Mouse (Mus musculus) thymus, postnatal 25 days (tissue): ENCODE data around the gene Gm43518.
A peak's percentile ranks its signal among the peaks of the same experiment; 100 is the strongest.

Source experiments
- DNase-seq: peaks from one replicate; pipeline ENCODE4 v3.0.0; 2022

Gm43518 gene

GRCm38 (mm10) chr5:123933957-123934591 is 6.9 kb downstream of the Gm43518 start:
- no peak for DNase-seq

- DNase-seq, result no peak
Observed at GRCm38 (mm10) chr5:123935931-123936330, 8.7 kb downstream of the Gm43518 start.

- no peak for DNase-seq
Observed at GRCm38 (mm10) chr5:123938479-123938878, 11.3 kb downstream of the Gm43518 start.

- no peak for DNase-seq
Observed at GRCm38 (mm10) chr5:123946546-123946945, 19.3 kb downstream of the Gm43518 start.

- peak; percentile 10 for DNase-seq
Observed at GRCm38 (mm10) chr5:123947041-123947761, 20.0 kb downstream of the Gm43518 start.

GRCm38 (mm10) chr5:123952365-123953045 is 25.3 kb downstream of the Gm43518 start:
- DNase-seq, result no peak

GRCm38 (mm10) chr5:123957213-123957612 is 30.0 kb downstream of the Gm43518 start:
- no peak for DNase-seq

- DNase-seq, result no peak
Observed at GRCm38 (mm10) chr5:123959018-123959417, 31.8 kb downstream of the Gm43518 start.

GRCm38 (mm10) chr5:123960129-123960528 is 32.9 kb downstream of the Gm43518 start:
- no peak for DNase-seq

GRCm38 (mm10) chr5:123961046-123961445 is 33.8 kb downstream of the Gm43518 start:
- no peak for DNase-seq

GRCm38 (mm10) chr5:123964208-123964607 is 37.0 kb downstream of the Gm43518 start:
- DNase-seq, result no peak

GRCm38 (mm10) chr5:123966759-123967158 is 39.5 kb downstream of the Gm43518 start:
- DNase-seq, result no peak

- no peak for DNase-seq
Observed at GRCm38 (mm10) chr5:123968468-123968867, 41.2 kb downstream of the Gm43518 start.

GRCm38 (mm10) chr5:123969216-123969615 is 42.0 kb downstream of the Gm43518 start:
- no peak for DNase-seq

GRCm38 (mm10) chr5:123970576-123970975 is 43.4 kb downstream of the Gm43518 start:
- no peak for DNase-seq

- no peak for DNase-seq
Observed at GRCm38 (mm10) chr5:123972453-123972852, 45.2 kb downstream of the Gm43518 start.

- peak; percentile 74 for DNase-seq
Observed at GRCm38 (mm10) chr5:123973299-123974178, 46.3 kb downstream of the Gm43518 start, which contains the start of gene Hip1r. Hip1r (plus strand) TSS chr5:123973628.

GRCm38 (mm10) chr5:123974179-123974485 is 46.9 kb downstream of the Gm43518 start:
- peak; percentile 21 for DNase-seq

GRCm38 (mm10) chr5:123974616-123975111 is 47.4 kb downstream of the Gm43518 start:
- DNase-seq, result peak; percentile 27

GRCm38 (mm10) chr5:123975668-123976180 is 48.5 kb downstream of the Gm43518 start:
- DNase-seq, result no peak

GRCm38 (mm10) chr5:123977231-123977630 is 50.0 kb downstream of the Gm43518 start:
- no peak for DNase-seq

GRCm38 (mm10) chr5:123978131-123978530 is 50.9 kb downstream of the Gm43518 start:
- no peak for DNase-seq
